8 mouse cellular contexts compared by ENCODE assay signal in genomic region chr5:25704702-25705566, GRCm38 (mm10). TPM values are rescaled to one million over a fixed set of nuclear protein-coding genes. Genes with fewer than 3 reads are reported as not detected.
DNase-seq lines count a peak whose midpoint lies in the region; ATAC-seq and TF ChIP-seq lines count a peak whose summit lies in the region.

No protein-coding gene starts in this region.

- peaks cover 15% of the 10 kb centered on the region for H3K4me1 ChIP-seq in heart, embryonic 13.5 days
- H3K4me1 ChIP-seq in G1E (ENCODE audit: insufficient read depth, low read depth, low read length): peaks cover 26% of the 10 kb centered on the region
- H3K4me1 ChIP-seq in forebrain, embryonic 13.5 days: peaks cover 15% of the 10 kb centered on the region
- H3K4me1 ChIP-seq in liver, postnatal 0 days (ENCODE audit: insufficient read depth): peaks cover 13% of the 10 kb centered on the region

- DNase-seq in heart, postnatal 4 days: no peak
- DNase-seq in G1E (ENCODE audit: low spot score): peak; percentile 15
- no peak for DNase-seq in liver, postnatal 0 days
- no peak for DNase-seq in T-cell, adult 2 months (ENCODE audit: low spot score)
- no peak for DNase-seq in gastrocnemius, adult 18-20 months (ENCODE audit: low spot score)
- no peak for DNase-seq in urinary bladder, postnatal 14 days (ENCODE audit: low spot score)

- TF ChIP-seq EP300 in liver, postnatal 0 days (IDR thresholded peaks at IDR 0.05; ENCODE audit: low read depth): no peak

- 22% methylated on average over 19 of the region's 19 CpGs for WGBS in heart, embryonic 13.5 days
- 23% methylated on average over 19 of the region's 19 CpGs for WGBS in forebrain, embryonic 13.5 days
- WGBS in liver, postnatal 0 days (ENCODE audit: insufficient replicate concordance): 18% methylated on average over 19 of the region's 19 CpGs

- ATAC-seq in heart, embryonic 13.5 days (ENCODE audit: extremely low read depth, insufficient number of reproducible peaks, low FRiP score, low TSS enrichment): no peak
- ATAC-seq in G1E (ENCODE audit: extremely low read depth, insufficient number of reproducible peaks, low FRiP score, poor library complexity, severe bottlenecking): 0 out of 2 replicates have a peak, but pooled peaks have one; percentile 5
- ATAC-seq in forebrain, embryonic 13.5 days: peak; percentile 26
- ATAC-seq in liver, postnatal 0 days: no peak

- TF ChIP-seq CTCF in G1E (IDR thresholded peaks at IDR 0.05; ENCODE audit: low read depth, low read length): no peak
- no peak for TF ChIP-seq CTCF in liver, postnatal 0 days (IDR thresholded peaks at IDR 0.05; ENCODE audit: low read depth)

- peak overlapping the region; percentile 88 for H3K4me3 ChIP-seq in heart, embryonic 13.5 days
- peak overlapping the region; percentile 90 for H3K4me3 ChIP-seq in G1E (ENCODE audit: low read depth, low read length)
- H3K4me3 ChIP-seq in forebrain, embryonic 13.5 days: peak overlapping the region; percentile 87
- H3K4me3 ChIP-seq in liver, postnatal 0 days (ENCODE audit: low read depth, low read length): peak overlapping the region; percentile 91

- peak overlapping the region; percentile 88 for H3K9ac ChIP-seq in heart, embryonic 13.5 days
- peak overlapping the region; percentile 92 for H3K9ac ChIP-seq in forebrain, embryonic 13.5 days
- H3K9ac ChIP-seq in liver, postnatal 0 days (replicated peaks): peak overlapping the region; percentile 87

- H3K9me3 ChIP-seq in heart, embryonic 13.5 days: no peaks in the 10 kb centered on the region
- no peaks in the 10 kb centered on the region for H3K9me3 ChIP-seq in G1E (replicated peaks)
- H3K9me3 ChIP-seq in forebrain, embryonic 13.5 days (replicated peaks): no peaks in the 10 kb centered on the region
- no peaks in the 10 kb centered on the region for H3K9me3 ChIP-seq in liver, postnatal 0 days (ENCODE audit: low read length)

- H3K27ac ChIP-seq in heart, embryonic 13.5 days (replicated peaks): peak overlapping the region; percentile 89
- peak overlapping the region; percentile 69 for H3K27ac ChIP-seq in forebrain, embryonic 13.5 days
- H3K27ac ChIP-seq in liver, postnatal 0 days (ENCODE audit: low read depth): peak overlapping the region; percentile 74

- H3K4me2 ChIP-seq in heart, embryonic 13.5 days: peak overlapping the region; percentile 90
- H3K4me2 ChIP-seq in forebrain, embryonic 13.5 days: peak overlapping the region; percentile 75
- peak overlapping the region; percentile 92 for H3K4me2 ChIP-seq in liver, postnatal 0 days (ENCODE audit: low read depth, low read length)

- no peaks in the 10 kb centered on the region for H3K27me3 ChIP-seq in heart, embryonic 13.5 days (replicated peaks)
- H3K27me3 ChIP-seq in G1E (ENCODE audit: insufficient read depth, low read length): no peaks in the 10 kb centered on the region
- H3K27me3 ChIP-seq in forebrain, embryonic 13.5 days: no peaks in the 10 kb centered on the region
- H3K27me3 ChIP-seq in liver, postnatal 0 days (ENCODE audit: insufficient read depth, low read length): no peaks in the 10 kb centered on the region

- peaks cover 24% of the 10 kb centered on the region for H3K36me3 ChIP-seq in heart, embryonic 13.5 days
- peaks cover 40% of the 10 kb centered on the region for H3K36me3 ChIP-seq in G1E (replicated peaks)
- H3K36me3 ChIP-seq in forebrain, embryonic 13.5 days (ENCODE audit: poor library complexity, severe bottlenecking): peaks cover 5% of the 10 kb centered on the region; the same call in 1 of the 2 replicates
- no peaks in the 10 kb centered on the region for H3K36me3 ChIP-seq in liver, postnatal 0 days (replicated peaks; ENCODE audit: insufficient read depth, low read length)

RNA-seq across cellular contexts. Expression of gene Xrcc2, which starts 0.7 kb away (rescaled TPM):
- 8.2 and 8.4 TPM in 2 replicates for polyA plus RNA-seq in heart, embryonic 13.5 days (2015; fragmentation: Nextera tagmentation; extraction: Ambion mirVana)
- total RNA-seq in heart, postnatal 4 days (2021): 10 to 100 TPM in 1 of 2 experiments, 1 to 10 TPM in 1; 9.5 to 10.2 TPM
- total RNA-seq in G1E (2014; fragmentation: Nextera tagmentation) (36.2 and 37.0 TPM in 2 replicates), G1E (2017) (23.6 and 28.6 TPM in 2 replicates)
- 11.3 and 16.1 TPM in 2 replicates for polyA plus RNA-seq in G1E (2012)
- polyA plus RNA-seq in forebrain, embryonic 13.5 days (2015; fragmentation: Nextera tagmentation; extraction: Ambion mirVana): 10.8 and 11.3 TPM in 2 replicates
- polyA plus RNA-seq in liver, postnatal 0 days (2015; fragmentation: Nextera tagmentation; extraction: Ambion mirVana): 1.4 and 1.9 TPM in 2 replicates
- 1 to 10 TPM; 3.0 to 3.9 TPM for total RNA-seq in gastrocnemius, adult 18-20 months (2021)

RNA-seq across cellular contexts. Expression of gene Actr3b, which starts 54.9 kb away (rescaled TPM):
- polyA plus RNA-seq in heart, embryonic 13.5 days (2015; fragmentation: Nextera tagmentation; extraction: Ambion mirVana): 34.4 and 40.0 TPM in 2 replicates
- 10 to 100 TPM; 18.2 to 20.3 TPM for total RNA-seq in heart, postnatal 4 days (2021)
- total RNA-seq in G1E (2014; fragmentation: Nextera tagmentation) (13.5 and 14.5 TPM in 2 replicates), G1E (2017) (7.7 and 8.3 TPM in 2 replicates)
- 5.6 and 7.5 TPM in 2 replicates for polyA plus RNA-seq in G1E (2012)
- 29.7 and 29.9 TPM in 2 replicates for polyA plus RNA-seq in forebrain, embryonic 13.5 days (2015; fragmentation: Nextera tagmentation; extraction: Ambion mirVana)
- 0.68 and 0.71 TPM in 2 replicates for polyA plus RNA-seq in liver, postnatal 0 days (2015; fragmentation: Nextera tagmentation; extraction: Ambion mirVana)
- 10 to 100 TPM; 10.7 to 21.0 TPM for total RNA-seq in gastrocnemius, adult 18-20 months (2021)

Comparison
In these comparisons a context has a peak if more than half of its experiments do, and no peak if none do; other contexts are left out.
1. ATAC-seq: peak in G1E (single experiment) and forebrain, embryonic 13.5 days (single experiment); none in heart, embryonic 13.5 days (single experiment) and liver, postnatal 0 days (single experiment).
2. Peak in every context shown above with its lines, with median percentiles within 50 percentile points of each other: H3K27ac ChIP-seq, H3K4me2 ChIP-seq, H3K4me3 ChIP-seq and H3K9ac ChIP-seq.